Mouse (Mus musculus) liver, embryonic 12.5 days (tissue): ENCODE measurements at regions not wholly inside any gene's neighbourhood (a gene's known extent, or its start where the extent isn't known, plus 50 kb on each side); places are given as distances from the start of the nearest gene placed in this dataset.
A peak's percentile ranks its signal among the peaks of the same experiment; 100 is the strongest.
"Not testable (repeated sequence)": the region's sequence is repeated elsewhere in the genome, so short reads cannot be mapped to it uniquely, and the experiment has no call there.

Experiments used
- ATAC-seq: fragments of 200-750 bp; cut with Nextera tagmentation; 2 replicates; pipeline ENCODE4 v1.8.0; 2017; ENCODE audit warnings: moderate number of reproducible peaks, mild to moderate bottlenecking, moderate library complexity
- H3K27ac ChIP-seq: fragments of 300-500 bp; sonication (generic); 2 replicates; pipeline ENCODE4 v1.5.1; 2016; ENCODE audit warnings: mild to moderate bottlenecking
- H3K27me3 ChIP-seq: fragments of 300-500 bp; sonication (generic); replicated peaks from 2 replicates; pipeline ENCODE4 v1.6.1; 2016; ENCODE audit warnings: mild to moderate bottlenecking, moderate library complexity
- H3K36me3 ChIP-seq: fragments of 300-500 bp; sonication (generic); 2 replicates; pipeline ENCODE4 v1.6.1; 2016; ENCODE audit warnings: mild to moderate bottlenecking, moderate library complexity
- H3K4me1 ChIP-seq: fragments of 300-500 bp; sonication (generic); 2 replicates; pipeline ENCODE4 v1.6.1; 2016
- H3K4me2 ChIP-seq: fragments of 300-500 bp; sonication (generic); 2 replicates; pipeline ENCODE4 v1.6.1; 2016; ENCODE audit warnings: mild to moderate bottlenecking, moderate library complexity
- H3K4me3 ChIP-seq: fragments of 300-500 bp; sonication (generic); 2 replicates; pipeline ENCODE4 v1.5.1; 2016; ENCODE audit warnings: mild to moderate bottlenecking, moderate library complexity
- H3K9ac ChIP-seq: fragments of 300-500 bp; sonication (generic); 2 replicates; pipeline ENCODE4 v1.6.1; 2016; ENCODE audit warnings: mild to moderate bottlenecking, moderate library complexity
- H3K9me3 ChIP-seq: fragments of 300-500 bp; sonication (generic); replicated peaks from 2 replicates; pipeline ENCODE4 v1.6.1; 2016; ENCODE audit warnings: mild to moderate bottlenecking, moderate library complexity
- WGBS: fragments of 180-500 bp; shearing (Covaris S2); methylation state at CpG from one replicate; pipeline ENCODE4 v1.1.7; 2016; ENCODE audit not compliant: insufficient replicate concordance; 5-methylcytosine and 5-hydroxymethylcytosine counted together

- 51% methylated on average over 4 of the region's 4 CpGs for WGBS
- H3K27ac ChIP-seq = not testable (repeated sequence)
These were observed 73.9 kb upstream of the Gm15319 start for GRCm38 (mm10) chr8:20436956-20437355.

GRCm38 (mm10) chr8:20433236-20433635 is 70.2 kb upstream of the Gm15319 start:
- H3K36me3 ChIP-seq, ATAC-seq, H3K9me3 ChIP-seq, H3K4me1 ChIP-seq, H3K4me3 ChIP-seq, H3K27ac ChIP-seq, H3K9ac ChIP-seq, H3K4me2 ChIP-seq, H3K27me3 ChIP-seq: not testable (repeated sequence)

More at GRCm38 (mm10) chr8:20436956-20437355, 73.9 kb upstream of the Gm15319 start:
- H3K9ac ChIP-seq, H3K36me3 ChIP-seq, H3K4me2 ChIP-seq, H3K27me3 ChIP-seq, H3K4me3 ChIP-seq, ATAC-seq, H3K9me3 ChIP-seq, H3K4me1 ChIP-seq: not testable (repeated sequence)

- H3K4me2 ChIP-seq, H3K9ac ChIP-seq, H3K4me1 ChIP-seq, H3K27ac ChIP-seq, H3K36me3 ChIP-seq, H3K27me3 ChIP-seq, H3K4me3 ChIP-seq, ATAC-seq, H3K9me3 ChIP-seq: not testable (repeated sequence)
- WGBS = 56% methylated on average over 4 of the region's 4 CpGs
These were observed 66.5 kb upstream of the Gm15319 start for GRCm38 (mm10) chr8:20429469-20429868.

GRCm38 (mm10) chr8:20424903-20425222 is 61.9 kb upstream of the Gm15319 start:
- H3K27ac ChIP-seq, H3K36me3 ChIP-seq, H3K4me1 ChIP-seq, H3K9ac ChIP-seq, H3K27me3 ChIP-seq, H3K9me3 ChIP-seq, ATAC-seq: not testable (repeated sequence)
- Histone ChIP-seq H3K4me3 (peak overlapping the region; percentile 63), H3K4me2 (peak overlapping the region; percentile 55)
- WGBS = 15% methylated on average over 3 of the region's 3 CpGs

GRCm38 (mm10) chr8:20424104-20424902 is 61.3 kb upstream of the Gm15319 start:
- peak overlapping the region; percentile 74 for H3K9ac ChIP-seq
- WGBS = 4% methylated on average over 70 of the region's 72 CpGs
- not testable (repeated sequence) for H3K36me3 ChIP-seq, H3K27me3 ChIP-seq, H3K9me3 ChIP-seq, H3K4me1 ChIP-seq, H3K27ac ChIP-seq
- H3K4me3 ChIP-seq = peak overlapping the region; percentile 63
- peak overlapping the region; percentile 55 for H3K4me2 ChIP-seq
- ATAC-seq = peak; percentile 100

GRCm38 (mm10) chr8:20420807-20421206 is 57.8 kb upstream of the Gm15319 start:
- H3K27me3 ChIP-seq, H3K4me1 ChIP-seq, H3K4me2 ChIP-seq, H3K9ac ChIP-seq, H3K4me3 ChIP-seq, H3K27ac ChIP-seq, H3K36me3 ChIP-seq, ATAC-seq, H3K9me3 ChIP-seq: not testable (repeated sequence)
